In genomic region chr4:129130755-129131303, GRCm38 (mm10) we compare ENCODE assay signal across 8 mouse cellular contexts. TPM values are rescaled to one million over a fixed set of nuclear protein-coding genes. Genes with fewer than 3 reads are reported as not detected.
DNase-seq lines count a peak whose midpoint lies in the region; ATAC-seq lines count a peak whose summit lies in the region.

No protein-coding gene starts in this region.

- peaks cover 49% of the 10 kb centered on the region for H3K4me1 ChIP-seq in hindbrain, embryonic 10.5 days (replicated peaks)
- H3K4me1 ChIP-seq in limb, embryonic 13.5 days: peaks cover 44% of the 10 kb centered on the region
- peaks cover 29% of the 10 kb centered on the region for H3K4me1 ChIP-seq in neural tube, embryonic 12.5 days

- peak; percentile 83 for ATAC-seq in limb, embryonic 13.5 days (ENCODE audit: low FRiP score, low read depth)
- ATAC-seq in neural tube, embryonic 12.5 days (ENCODE audit: low FRiP score, low read depth): 0 out of 2 replicates have a peak, but pooled peaks have one; percentile 13

- H3K4me2 ChIP-seq in limb, embryonic 13.5 days (replicated peaks): peak overlapping the region; percentile 61
- H3K4me2 ChIP-seq in neural tube, embryonic 12.5 days (replicated peaks): peak overlapping the region; percentile 44

- peak; percentile 90 for DNase-seq in CD4-positive helper T cell, adult 2 months (ENCODE audit: low read depth, low spot score)
- DNase-seq in R1 (ENCODE audit: low read depth, low spot score): peak; percentile 95
- DNase-seq in hindbrain, embryonic 10.5 days (ENCODE audit: low spot score): peak; percentile 50
- DNase-seq in ovary, adult 18-20 months (ENCODE audit: low spot score): no peak
- no peak for DNase-seq in left cerebral cortex, adult 11 months (ENCODE audit: low spot score)
- no peak for DNase-seq in gastrocnemius, postnatal 25 days

- H3K9ac ChIP-seq in limb, embryonic 13.5 days: peak overlapping the region; percentile 62
- H3K9ac ChIP-seq in neural tube, embryonic 12.5 days: 0 out of 2 replicates have a peak overlapping the region, but pooled peaks have one; percentile 13

- H3K4me3 ChIP-seq in hindbrain, embryonic 10.5 days: peak overlapping the region; percentile 38
- peak overlapping the region; percentile 44 for H3K4me3 ChIP-seq in limb, embryonic 13.5 days
- H3K4me3 ChIP-seq in neural tube, embryonic 12.5 days: no peak overlapping the region

- WGBS in hindbrain, embryonic 10.5 days: 4% methylated on average over 17 of the region's 17 CpGs
- WGBS in limb, embryonic 13.5 days: 2% methylated on average over 17 of the region's 17 CpGs
- 3% methylated on average over 17 of the region's 17 CpGs for WGBS in neural tube, embryonic 12.5 days

- peak overlapping the region; percentile 69; the same call in 1 of the 2 replicates for H3K27ac ChIP-seq in hindbrain, embryonic 10.5 days
- H3K27ac ChIP-seq in limb, embryonic 13.5 days: peak overlapping the region; percentile 73; the same call in 1 of the 2 replicates
- no peak overlapping the region for H3K27ac ChIP-seq in neural tube, embryonic 12.5 days

- peaks cover 47% of the 10 kb centered on the region for H3K27me3 ChIP-seq in hindbrain, embryonic 10.5 days (ENCODE audit: insufficient read depth, poor library complexity, severe bottlenecking)
- peaks cover 21% of the 10 kb centered on the region for H3K27me3 ChIP-seq in limb, embryonic 13.5 days
- no peaks in the 10 kb centered on the region for H3K27me3 ChIP-seq in neural tube, embryonic 12.5 days (replicated peaks)

- H3K9me3 ChIP-seq in hindbrain, embryonic 10.5 days: no peaks in the 10 kb centered on the region
- no peaks in the 10 kb centered on the region for H3K9me3 ChIP-seq in limb, embryonic 13.5 days
- no peaks in the 10 kb centered on the region for H3K9me3 ChIP-seq in neural tube, embryonic 12.5 days

- no peaks in the 10 kb centered on the region for H3K36me3 ChIP-seq in hindbrain, embryonic 10.5 days
- H3K36me3 ChIP-seq in limb, embryonic 13.5 days: no peaks in the 10 kb centered on the region
- H3K36me3 ChIP-seq in neural tube, embryonic 12.5 days: no peaks in the 10 kb centered on the region

RNA-seq across cellular contexts. Expression of gene Fndc5, which starts 6.0 kb away (rescaled TPM):
- 0.72 and 1.8 TPM in 2 replicates for polyA plus RNA-seq in hindbrain, embryonic 10.5 days (2016; fragmentation: Nextera tagmentation; extraction: Ambion mirVana)
- 20.0 and 21.3 TPM in 2 replicates for polyA plus RNA-seq in limb, embryonic 13.5 days (2015; fragmentation: Nextera tagmentation; extraction: Ambion mirVana)
- 21.7 and 21.8 TPM in 2 replicates for polyA plus RNA-seq in neural tube, embryonic 12.5 days (2016; fragmentation: Nextera tagmentation; extraction: Ambion mirVana)
- total RNA-seq in gastrocnemius, postnatal 25 days (2021): 10 to 100 TPM; 71.5 to 93.0 TPM

RNA-seq across cellular contexts. Expression of gene Hpca, which starts 9.0 kb away (rescaled TPM):
- polyA plus RNA-seq in hindbrain, embryonic 10.5 days (2016; fragmentation: Nextera tagmentation; extraction: Ambion mirVana): 2.6 and 4.7 TPM in 2 replicates
- polyA plus RNA-seq in limb, embryonic 13.5 days (2015; fragmentation: Nextera tagmentation; extraction: Ambion mirVana): 1.2 and 1.3 TPM in 2 replicates
- 19.8 and 21.3 TPM in 2 replicates for polyA plus RNA-seq in neural tube, embryonic 12.5 days (2016; fragmentation: Nextera tagmentation; extraction: Ambion mirVana)
- total RNA-seq in gastrocnemius, postnatal 25 days (2021): not detected

RNA-seq across cellular contexts. Expression of gene Tmem54, which starts 25.5 kb away (rescaled TPM):
- 2.5 and 5.1 TPM in 2 replicates for polyA plus RNA-seq in hindbrain, embryonic 10.5 days (2016; fragmentation: Nextera tagmentation; extraction: Ambion mirVana)
- 5.0 and 5.6 TPM in 2 replicates for polyA plus RNA-seq in limb, embryonic 13.5 days (2015; fragmentation: Nextera tagmentation; extraction: Ambion mirVana)
- 0.68 and 0.79 TPM in 2 replicates for polyA plus RNA-seq in neural tube, embryonic 12.5 days (2016; fragmentation: Nextera tagmentation; extraction: Ambion mirVana)
- not detected for total RNA-seq in gastrocnemius, postnatal 25 days (2021)

RNA-seq across cellular contexts. Expression of gene S100pbp, which starts 58.7 kb away (rescaled TPM):
- 21.5 and 26.3 TPM in 2 replicates for polyA plus RNA-seq in hindbrain, embryonic 10.5 days (2016; fragmentation: Nextera tagmentation; extraction: Ambion mirVana)
- polyA plus RNA-seq in limb, embryonic 13.5 days (2015; fragmentation: Nextera tagmentation; extraction: Ambion mirVana): 25.6 and 30.1 TPM in 2 replicates
- 20.5 and 21.6 TPM in 2 replicates for polyA plus RNA-seq in neural tube, embryonic 12.5 days (2016; fragmentation: Nextera tagmentation; extraction: Ambion mirVana)
- total RNA-seq in gastrocnemius, postnatal 25 days (2021): 1 to 10 TPM; 3.5 to 4.0 TPM

RNA-seq across cellular contexts. Expression of gene Yars, which starts 58.7 kb away (rescaled TPM):
- 104 and 109 TPM in 2 replicates for polyA plus RNA-seq in hindbrain, embryonic 10.5 days (2016; fragmentation: Nextera tagmentation; extraction: Ambion mirVana)
- 79.1 and 80.4 TPM in 2 replicates for polyA plus RNA-seq in limb, embryonic 13.5 days (2015; fragmentation: Nextera tagmentation; extraction: Ambion mirVana)
- 103 and 111 TPM in 2 replicates for polyA plus RNA-seq in neural tube, embryonic 12.5 days (2016; fragmentation: Nextera tagmentation; extraction: Ambion mirVana)
- 10 to 100 TPM; 31.7 to 34.2 TPM for total RNA-seq in gastrocnemius, postnatal 25 days (2021)

Comparison
In these comparisons a context has a peak if more than half of its experiments do, and no peak if none do; other contexts are left out.
1. DNase-seq: peak in CD4-positive helper T cell, adult 2 months (single experiment), R1 (single experiment) and hindbrain, embryonic 10.5 days (single experiment); none in ovary, adult 18-20 months (single experiment), left cerebral cortex, adult 11 months (single experiment) and gastrocnemius, postnatal 25 days (single experiment).